Mouse (Mus musculus) spleen, postnatal 10 days (tissue): Measurements from ENCODE around the gene Arhgef16.
A peak's percentile ranks its signal among the peaks of the same experiment; 100 is the strongest.

Experiments used
- DNase-seq, 2 experiments: peaks; one replicate each; pipeline ENCODE4 v3.0.0; 2021 to 2022; ENCODE audit warnings: low spot score in 2 of 2

Arhgef16 gene

DNA sequence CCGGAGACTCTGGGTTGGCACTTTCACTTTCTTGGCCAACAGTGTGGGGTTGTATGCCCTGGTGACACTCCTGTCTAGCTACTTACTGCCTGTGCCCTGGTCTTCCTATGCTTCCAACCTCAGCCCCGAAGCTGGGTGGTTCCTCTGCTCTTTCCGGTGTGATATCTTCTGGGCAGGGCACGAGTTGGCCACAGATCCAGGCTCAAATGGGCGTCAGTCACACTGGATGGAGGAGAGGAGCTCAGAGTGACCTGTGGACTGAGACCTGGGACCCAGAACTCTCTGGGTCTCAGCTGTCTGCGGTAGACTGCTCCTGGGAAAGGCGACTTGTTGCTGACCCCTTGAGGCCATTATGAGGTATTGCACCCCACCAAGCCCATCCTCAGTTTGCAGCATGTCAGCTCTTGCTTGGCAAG is at the start of gene Arhgef16:
Gene Arhgef16, minus strand, starts transcription at position 211 of the 416 bp plus-strand sequence.
- DNase-seq, result peak; percentile 9 to 32

DNA sequence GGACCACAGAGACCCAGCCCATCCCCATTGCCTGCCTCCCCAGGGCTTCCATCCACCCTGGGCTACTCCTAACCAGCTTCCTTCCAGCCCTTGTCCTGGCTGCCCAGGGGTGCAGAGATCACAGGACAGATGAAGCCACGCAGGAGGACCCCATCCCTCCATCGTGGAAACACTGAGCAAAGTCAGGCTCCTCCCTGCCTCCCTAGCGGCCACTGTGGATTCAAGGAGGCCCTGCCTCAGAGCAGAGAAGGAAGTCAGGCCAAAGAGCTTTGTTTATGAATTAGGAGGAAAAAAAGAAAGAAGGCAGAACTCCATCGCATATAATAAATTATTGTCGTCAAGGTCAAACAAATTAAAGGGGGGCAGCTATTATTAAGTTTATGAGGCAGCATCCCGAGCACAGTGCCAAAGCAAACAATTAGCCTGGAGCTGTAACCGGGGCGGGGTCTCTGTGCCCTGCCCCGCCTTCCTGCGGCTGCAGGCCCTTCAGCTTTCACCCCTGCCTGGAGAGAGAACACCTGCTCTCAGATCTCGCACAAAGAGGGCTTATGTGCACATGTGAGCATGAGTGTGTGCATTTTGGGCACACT is 46.8 kb upstream of the Arhgef16 start:
- DNase-seq, result no peak

DNA sequence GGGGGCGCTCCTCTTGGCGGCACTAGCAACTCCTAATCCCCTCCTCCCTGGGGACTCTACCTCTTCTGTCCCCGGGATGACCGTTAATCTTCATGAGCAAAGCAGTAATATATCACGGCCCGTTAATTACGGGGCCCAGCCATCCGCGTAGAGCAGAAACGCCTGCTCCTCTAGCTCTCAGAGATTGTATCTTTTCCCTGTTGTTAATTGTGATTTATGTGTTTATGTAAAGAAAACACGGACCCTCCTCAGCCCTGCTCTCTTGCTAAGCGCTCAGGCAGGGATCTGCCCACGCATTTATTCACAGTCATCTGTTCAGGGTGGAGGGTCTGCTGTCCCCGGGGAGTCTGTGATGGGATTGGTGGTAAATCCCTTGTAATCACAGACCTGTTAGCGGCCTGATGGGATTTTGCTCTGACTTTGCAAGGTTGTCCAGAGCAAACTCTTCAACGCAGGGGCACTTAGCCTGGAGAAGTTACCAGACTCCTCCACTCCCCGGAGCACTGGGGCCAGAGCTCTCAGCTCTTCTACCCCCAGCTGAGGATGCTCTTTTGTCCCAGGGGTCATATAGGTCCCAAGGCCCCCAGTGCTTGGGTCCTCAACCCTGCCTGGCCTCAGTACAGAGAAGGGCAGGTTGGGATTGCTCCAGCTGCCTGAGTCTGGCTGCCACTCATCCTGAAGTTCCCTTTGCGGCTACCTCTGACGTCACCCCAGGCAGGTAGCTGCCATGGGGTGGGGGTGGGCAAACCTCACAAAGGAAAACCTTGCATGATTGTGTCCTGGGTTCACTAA is 45.5 kb upstream of the Arhgef16 start:
- DNase-seq, result no peak

DNA sequence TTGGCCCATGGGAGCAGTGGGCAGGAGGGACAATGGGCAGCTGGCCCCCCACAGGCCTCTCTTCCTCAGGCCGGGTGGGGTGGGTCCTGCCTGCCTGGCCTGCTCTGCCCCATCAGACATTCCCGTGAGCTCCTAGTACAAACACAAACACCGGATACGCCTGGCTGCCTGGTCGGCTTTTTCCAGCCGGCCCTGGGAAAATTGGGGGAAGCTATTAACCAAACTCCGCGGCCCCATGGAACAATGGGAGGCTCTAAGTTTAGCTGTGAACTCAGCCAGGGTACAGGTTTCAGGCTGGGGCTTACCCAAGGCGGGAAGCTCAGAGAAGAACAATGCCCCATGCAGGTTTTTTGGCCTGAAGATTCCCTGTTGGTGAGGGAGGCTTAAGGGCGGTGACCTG is 35.2 kb upstream of the Arhgef16 start:
- DNase-seq, result no peak

DNA sequence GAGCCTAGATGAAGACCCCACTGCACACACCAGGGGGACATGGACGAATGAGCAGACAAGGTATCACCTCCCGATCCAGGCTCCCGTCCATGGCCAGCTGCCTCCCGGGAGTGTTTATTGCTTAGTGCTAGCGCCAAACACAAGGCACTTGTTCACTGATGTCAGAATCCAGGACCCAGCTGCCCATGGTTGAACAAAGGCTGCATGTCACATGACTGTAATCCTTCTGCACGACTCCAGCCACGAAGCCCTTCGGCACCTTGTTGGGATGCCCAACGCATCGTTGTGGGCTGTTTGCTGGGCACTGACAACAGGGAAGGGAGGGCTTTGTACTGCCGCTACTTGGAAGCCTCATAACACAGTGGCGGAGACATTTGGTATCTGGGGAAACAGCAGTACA is 34.3 kb upstream of the Arhgef16 start, which contains the start of gene B230104I21Rik:
Gene B230104I21Rik, plus strand, starts transcription at position 367 of the 400 bp plus-strand sequence.
- DNase-seq, result no peak

DNA sequence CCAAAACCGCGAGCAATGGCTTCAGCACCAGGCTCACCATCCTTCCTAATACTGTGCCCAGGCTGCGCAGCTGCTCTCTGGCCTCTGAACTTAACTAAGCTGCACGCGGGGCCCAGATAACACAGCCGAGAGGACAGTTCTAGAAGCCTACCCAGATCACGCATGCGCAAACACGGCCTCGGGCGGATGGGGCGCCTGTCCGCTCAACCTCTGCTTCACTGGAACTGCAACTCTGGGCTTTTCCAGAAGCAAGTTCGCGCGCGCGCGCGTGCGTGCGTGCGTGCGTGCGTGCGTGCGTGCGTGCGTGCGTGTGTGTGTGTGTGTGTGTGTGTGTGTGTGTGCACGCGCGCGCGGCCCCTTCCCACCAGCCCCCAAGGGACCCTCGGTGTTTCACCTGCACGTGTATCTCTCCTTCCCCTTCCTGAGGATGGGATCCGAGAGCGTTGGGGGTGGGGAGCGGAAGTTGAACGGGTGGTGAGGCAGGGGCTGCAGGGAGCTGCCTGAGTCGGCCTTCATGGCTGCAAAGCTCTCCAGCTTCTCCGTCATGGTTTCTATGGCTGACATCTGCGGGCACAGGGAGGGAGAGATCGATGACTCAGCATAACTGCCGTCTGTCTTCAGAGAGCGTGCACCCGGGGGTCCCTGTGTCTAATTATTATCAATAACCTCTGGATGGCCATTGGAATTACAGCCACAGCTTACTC is 33.4 kb upstream of the Arhgef16 start:
- peak in 1 of 2 experiments; percentile 57 for DNase-seq

DNA sequence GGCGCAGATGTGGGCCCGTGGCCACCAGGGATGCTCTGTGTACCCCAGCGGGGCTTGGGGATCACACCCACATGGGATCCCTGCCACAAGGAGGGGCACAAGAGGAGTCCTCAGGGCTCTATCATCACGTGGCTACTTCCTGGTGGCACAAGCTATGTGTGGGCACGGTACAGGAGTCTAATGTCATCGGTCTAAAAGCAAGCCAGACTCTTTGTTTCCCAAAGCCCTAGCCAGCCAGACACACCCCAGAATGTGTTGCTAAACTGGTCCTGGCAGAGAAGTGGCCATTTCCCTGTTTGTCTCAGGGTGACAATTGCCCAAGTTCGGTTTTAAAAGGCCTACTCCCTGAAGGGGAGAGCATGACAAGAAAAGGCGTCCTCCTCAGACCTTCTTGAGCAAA is 31.8 kb upstream of the Arhgef16 start:
- DNase-seq, result no peak

DNA sequence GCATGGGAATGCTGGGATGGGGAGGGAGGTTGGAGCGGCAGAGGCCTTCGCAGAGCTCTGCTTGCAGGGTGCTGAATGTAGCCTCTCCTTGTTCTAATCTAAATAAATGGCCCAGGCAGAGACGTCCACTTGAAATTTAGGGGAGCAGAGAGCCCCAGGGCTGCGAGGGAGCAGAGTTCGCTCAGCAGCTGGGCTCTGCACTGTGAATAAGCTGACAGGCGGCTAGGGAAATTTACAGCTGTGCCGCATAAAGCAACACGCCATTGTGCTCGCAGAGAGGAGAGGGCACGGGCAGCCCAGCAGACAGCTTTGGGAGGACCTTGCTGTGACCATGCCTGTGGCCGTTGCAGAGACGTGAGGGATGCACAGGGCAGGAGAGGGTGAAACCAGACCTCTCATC is 29.8 kb upstream of the Arhgef16 start:
- DNase-seq, result no peak

DNA sequence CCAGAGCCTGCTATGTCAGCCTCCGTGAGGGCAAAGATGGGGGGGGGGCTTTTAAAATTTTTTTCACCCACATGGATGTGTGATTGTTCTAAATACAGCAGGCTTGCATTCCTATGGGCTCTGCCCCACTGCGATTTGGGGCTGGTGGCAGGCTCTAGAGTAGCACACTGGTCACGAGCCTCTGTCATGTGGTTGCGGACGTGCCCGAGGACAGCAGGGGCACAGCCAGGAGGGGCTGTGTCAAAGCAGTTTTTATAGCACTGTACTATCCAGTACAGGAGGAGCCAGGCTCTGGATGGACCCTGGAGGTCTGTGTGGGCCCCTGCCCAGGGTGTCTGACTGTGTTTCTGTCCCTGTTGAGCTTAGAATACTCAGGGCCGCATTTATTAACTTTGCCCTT is 28.5 kb upstream of the Arhgef16 start:
- no peak for DNase-seq

DNA sequence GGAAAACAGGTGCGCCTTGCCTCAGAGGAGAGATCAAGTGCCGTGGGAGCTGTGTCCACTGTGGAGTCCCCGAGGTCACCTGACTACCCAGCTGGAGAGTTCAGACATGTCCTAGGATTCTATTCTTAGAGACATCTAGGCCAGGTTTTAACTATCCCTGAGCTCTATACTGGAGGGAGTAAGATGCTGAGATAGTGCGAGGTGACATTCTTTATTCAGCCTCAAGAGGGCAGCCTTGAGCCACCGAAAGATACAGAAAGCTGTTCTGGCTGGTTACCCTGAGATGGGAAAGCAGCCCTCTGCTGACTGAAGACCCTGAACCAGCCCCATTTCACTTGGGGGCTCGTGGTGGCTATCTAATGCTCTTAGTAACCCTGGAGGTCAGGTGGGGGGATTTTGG is 27.4 kb upstream of the Arhgef16 start:
- peak; percentile 29 to 58 for DNase-seq

DNA sequence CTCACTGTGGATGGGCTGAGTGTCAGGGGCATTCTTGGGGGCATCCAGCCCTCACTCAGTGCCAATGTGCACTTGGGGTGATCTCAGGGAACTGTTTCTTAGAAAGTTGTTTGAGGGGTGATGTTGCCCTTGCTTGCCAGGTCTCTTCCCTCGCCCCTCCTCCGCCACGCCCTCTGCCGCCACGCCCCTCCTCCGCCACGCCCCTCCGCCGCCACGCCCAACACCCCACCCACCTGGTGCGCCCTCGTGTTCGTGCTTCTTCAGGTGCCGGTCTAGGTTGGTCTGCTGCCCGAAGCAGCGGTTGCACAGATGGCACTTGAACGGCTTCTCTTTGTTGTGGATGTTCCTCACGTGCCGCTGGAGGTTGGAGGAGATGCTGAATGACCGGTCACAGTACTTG is 27.0 kb upstream of the Arhgef16 start:
- no peak for DNase-seq

DNA sequence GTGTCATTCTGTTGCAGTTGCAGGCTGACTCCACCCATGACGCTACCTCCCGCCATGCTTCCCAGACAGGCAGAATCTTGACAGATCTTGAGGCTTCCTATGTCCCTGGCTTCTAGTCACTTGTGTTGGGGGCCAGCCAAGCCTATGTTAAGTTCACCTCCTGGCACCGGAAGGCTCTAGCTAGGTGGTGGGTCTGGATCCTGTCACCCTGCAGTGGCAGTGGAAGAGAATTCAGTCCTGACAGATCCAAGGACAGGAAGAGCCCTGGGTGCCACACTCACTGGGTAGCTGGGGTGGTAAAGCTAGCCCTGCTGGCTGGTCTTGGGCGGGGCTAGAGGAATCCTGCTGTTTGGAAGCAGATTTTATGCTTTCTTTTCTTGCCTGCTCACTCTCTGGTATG is 23.9 kb upstream of the Arhgef16 start:
- DNase-seq, result no peak

DNA sequence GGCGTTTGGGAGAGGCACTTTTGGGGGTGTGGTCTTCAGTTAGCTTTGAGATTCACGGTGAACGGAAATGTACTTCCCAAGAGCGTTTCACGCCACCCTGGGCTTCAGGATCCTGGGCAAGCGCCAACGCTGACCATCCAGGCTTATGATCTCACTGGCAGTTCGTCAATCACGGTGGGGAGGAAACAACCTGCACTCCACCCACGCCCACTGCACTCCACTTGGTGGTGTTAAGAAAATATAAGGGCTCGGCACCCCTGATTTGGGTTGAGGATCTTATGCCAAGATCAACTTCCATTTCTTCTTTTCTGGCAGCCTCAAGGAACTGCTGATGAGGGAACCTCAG is 12.1 kb upstream of the Arhgef16 start:
- DNase-seq, result no peak

DNA sequence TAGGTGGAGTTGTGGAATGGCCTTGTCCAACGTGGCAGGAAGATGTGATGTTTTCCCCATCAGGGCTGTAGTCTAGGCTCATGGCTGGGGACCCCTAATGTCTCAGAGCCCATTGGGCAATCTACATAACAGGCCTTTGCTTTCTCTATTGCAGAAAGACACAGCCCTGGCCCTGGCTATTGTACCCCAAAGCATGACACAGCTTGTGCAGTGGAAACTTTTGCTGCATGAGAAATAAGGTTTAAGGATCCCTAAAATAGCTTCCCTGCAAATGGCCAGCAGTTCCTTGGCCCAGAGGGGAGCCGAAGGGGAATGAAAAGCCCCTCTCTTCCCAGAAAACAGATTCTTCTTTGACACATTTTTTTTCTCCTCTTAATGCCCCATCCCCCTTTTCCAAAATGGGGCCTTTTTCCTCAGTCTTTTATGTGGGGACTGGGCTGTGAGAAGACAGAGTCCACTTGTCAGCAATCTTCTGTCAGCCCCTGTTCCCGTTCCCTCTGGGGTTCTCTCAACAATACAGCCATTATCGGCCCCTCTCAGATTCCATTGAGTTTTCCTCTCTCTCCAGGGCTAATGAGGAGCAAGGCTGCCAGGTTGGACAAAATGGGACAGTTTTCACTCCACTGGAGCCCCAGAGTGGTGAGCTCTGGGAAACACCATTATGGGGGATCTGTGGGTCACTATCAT is 11.6 kb upstream of the Arhgef16 start:
- no peak for DNase-seq

DNA sequence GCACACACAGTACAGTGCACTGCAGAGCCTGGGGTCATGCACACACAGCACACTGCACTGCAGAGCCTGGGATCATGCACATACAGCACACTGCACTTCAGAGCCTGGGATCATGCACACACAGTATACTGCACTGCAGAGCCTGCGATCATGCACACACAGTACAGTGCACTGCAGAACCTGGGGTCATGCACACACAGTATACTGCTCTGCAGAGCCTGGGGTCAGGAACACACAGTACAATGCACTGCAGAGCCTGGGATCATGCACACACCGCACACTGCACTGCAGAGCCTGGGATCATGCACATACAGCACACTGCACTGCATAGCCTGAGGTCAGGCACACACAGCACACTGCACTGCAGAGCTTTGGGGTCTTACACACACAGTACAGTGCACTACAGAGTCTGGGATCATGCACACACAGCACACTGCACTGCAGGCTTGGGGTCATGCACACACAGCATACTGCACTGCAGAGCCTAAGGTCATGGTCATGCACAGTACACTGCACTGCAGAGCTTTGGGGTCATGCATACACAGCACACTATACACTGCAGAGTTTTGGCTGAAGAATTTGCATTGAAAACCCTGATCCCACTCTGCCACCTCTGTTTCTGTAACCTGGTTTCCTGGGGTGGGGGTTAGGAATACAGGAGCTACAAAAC is 10.8 kb upstream of the Arhgef16 start:
- no peak for DNase-seq

DNA sequence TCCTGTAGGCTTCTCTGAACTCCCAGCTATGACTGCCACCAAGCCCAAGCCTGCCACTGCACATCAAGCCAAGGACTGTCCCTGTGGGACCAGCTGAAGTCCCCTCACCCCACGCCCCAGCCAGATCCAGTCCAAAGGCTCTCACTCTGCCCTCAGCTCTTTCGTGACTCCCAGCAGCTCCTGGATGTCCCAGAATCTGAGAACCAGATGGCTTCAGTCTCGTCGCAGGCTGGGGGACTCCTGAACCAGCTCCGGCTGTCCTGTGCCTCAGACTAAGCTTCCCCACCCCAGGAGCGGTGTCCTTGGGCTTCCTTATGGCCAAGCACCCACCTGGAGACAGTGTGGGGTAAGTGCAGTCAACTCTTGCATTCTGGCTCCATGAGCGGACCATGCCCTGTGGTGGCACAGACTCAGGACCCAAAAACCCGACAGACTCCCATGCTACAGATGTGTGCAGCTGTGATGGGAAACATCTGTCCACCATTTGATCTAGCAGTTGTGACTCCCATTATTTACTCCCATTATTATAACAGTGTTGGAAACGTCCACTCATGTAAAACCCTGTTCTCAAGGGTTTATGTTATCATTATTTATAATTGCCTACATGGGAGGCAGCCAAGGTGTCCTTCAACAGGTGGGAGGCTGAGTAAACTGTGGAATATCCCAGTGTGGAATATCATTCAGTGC is 9.2 kb upstream of the Arhgef16 start:
- DNase-seq, result no peak

DNA sequence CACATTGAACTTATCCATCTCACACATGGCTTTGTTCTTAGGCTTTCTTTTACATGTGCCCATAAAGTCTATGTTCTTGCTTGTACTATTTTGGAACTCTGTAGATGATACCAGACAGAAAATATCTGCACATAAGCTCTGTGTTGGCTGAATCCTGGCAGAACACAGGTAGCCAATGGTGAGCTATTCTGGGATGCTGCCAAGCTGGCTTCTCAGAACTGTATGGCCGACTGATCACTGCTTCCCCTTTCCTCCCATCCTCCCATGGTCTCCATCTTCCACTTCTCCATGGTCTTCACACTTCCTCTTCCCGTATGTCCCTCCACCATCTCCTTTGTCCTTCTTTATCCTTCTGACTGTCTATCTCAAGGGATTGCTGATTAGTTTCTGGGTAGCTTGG is 7.7 kb upstream of the Arhgef16 start:
- DNase-seq, result no peak

DNA sequence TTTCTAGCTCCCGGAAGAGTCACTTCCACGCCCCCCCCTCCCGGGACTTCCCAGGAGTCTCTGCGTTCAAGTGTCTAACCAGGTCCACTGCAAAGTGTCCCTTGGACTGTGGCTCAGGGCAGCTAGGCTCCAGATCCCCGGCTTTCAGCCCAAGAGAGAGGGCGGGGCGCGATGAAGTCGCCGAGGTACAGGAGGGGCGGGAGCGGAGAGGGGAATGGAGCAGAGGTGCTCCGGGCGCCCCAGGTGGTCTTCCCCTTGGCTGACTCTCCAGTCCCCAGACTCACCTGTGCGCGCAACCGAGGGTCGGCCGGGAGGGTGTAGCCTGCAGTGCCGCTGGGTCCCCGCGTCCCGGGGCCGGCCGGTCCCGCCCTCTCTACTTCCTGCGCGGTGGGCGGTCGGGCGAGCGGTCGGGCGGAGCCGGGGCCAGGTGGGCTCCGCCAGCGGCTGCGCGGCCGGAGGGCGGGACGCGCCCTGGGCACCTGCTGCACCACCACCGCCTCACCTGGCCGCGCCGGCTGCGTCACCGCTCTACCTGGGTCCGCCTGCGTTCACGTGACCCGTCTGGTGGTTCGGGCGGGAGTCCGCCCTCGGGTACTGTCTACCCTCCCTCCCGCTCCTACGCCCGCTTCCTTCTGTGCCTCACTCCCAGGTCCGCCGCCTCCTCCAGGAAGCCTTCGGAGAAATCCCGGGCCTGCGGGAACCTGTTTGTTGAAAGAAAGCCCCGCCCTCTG is 1.8 kb downstream of the Arhgef16 start:
- DNase-seq, result no peak

DNA sequence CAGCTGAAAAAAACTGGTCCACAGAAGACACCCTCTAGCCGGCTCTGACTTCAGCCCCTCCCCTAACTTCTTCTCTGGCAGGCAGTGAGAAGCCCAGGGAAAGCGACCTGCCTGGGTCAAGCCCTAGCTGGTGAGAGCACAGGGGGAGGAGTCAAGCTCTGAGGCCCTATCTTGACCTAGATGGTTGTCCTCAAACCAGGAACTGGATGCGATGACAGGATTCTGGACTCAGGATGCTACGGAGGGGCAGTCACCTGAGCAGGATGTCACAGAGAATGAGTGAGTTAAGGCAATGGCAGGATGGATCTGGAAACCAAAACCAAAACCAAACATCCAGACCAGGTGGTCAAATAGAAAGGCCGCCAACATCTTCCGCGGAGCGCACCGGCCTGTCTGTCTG is 3.7 kb downstream of the Arhgef16 start:
- DNase-seq, result no peak

DNA sequence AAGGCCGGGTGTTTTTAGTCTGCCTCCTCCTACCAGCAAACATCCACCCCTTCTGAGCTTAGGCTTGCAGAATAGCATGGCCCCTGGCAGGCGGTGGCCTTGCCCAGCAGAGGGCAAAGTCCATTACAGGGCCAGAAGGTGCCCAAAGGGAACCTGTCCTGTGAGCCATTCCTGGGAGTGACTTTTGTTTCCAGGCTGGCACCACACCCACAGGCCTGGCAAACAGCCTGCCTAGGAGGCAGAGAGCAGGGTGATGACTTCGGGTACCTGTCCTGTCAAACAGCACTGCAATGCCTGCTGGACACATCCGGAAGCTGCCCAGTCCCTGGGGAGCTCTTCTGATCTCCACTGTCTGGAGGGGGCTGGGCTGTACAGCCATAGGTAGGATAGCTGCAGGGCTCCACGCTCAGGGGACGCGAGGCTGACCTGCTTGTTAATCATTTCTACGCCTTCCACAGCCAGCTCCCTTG is 7.2 kb downstream of the Arhgef16 start:
- no peak for DNase-seq
